Mouse (Mus musculus) CH12.LX (cell line): ENCODE data around the gene Uchl3.

Experiments
- CHD1 ChIP-seq: IDR thresholded peaks from 2 replicates; pipeline ENCODE4 v1.6.1; 2012; ENCODE audit warnings: low read depth, low read length, improper control_type of control experiment, inconsistent platforms
- CTCF ChIP-seq, 2 experiments: IDR thresholded peaks in 1 of 2; conservative IDR thresholded peaks in 1 of 2; 2 replicates each; pipeline ENCODE4 v1.5.1; 2011 to 2012; ENCODE audit warnings: low read depth in 2 of 2, low read length in 2 of 2, improper control_type of control experiment in 1 of 2, inconsistent platforms in 1 of 2, mild to moderate bottlenecking in 1 of 2, moderate library complexity in 1 of 2
- HCFC1 ChIP-seq: IDR thresholded peaks from 2 replicates; pipeline ENCODE4 v1.6.1; 2012; ENCODE audit warnings: low read depth, mild to moderate bottlenecking, inconsistent platforms, low read length, improper control_type of control experiment
- NELFE ChIP-seq: IDR thresholded peaks from 2 replicates; pipeline ENCODE4 v1.6.1; 2011; ENCODE audit warnings: low read depth, low read length, improper control_type of control experiment
- POLR2A ChIP-seq: IDR thresholded peaks from 2 replicates; pipeline ENCODE4 v1.6.1; 2011; ENCODE audit warnings: low read depth, mild to moderate bottlenecking, improper control_type of control experiment, low read length
- USF2 ChIP-seq: conservative IDR thresholded peaks from 2 replicates; pipeline ENCODE4 v1.6.1; 2011; ENCODE audit warnings: low read depth, low read length, improper control_type of control experiment

DNA sequence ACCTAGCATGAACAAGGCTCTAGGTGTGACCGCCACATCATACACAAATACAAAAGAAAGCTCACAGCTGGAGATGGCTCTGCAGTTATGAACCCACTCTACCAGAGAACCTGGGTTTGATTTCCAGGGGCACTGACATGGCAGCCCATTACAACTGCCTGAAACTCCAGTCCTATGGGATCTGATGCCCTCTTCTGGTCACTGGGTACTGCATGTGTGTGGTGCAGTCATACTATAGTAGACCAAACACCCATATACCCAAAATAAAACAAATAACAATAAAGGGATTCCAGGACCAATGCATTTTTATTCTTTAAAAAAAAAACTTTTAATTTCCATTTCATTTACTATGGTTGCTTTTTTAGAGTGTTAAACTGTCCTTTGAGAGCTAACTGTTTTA, 18.0 kb upstream of the Uchl3 start:
- TF ChIP-seq HCFC1 (no peak), POLR2A (no peak), USF2 (no peak), CTCF (conservative IDR thresholded peaks at IDR 0.05 in 1 of 2, IDR thresholded peaks at IDR 0.05 in 1 of 2; ENCODE audit: low read depth in 2 of 2, low read length in 2 of 2) (peak in 1 of 2 experiments; percentile 38; a peak in 1 of 4 replicates), CHD1 (no peak), NELFE (no peak)
